Mouse (Mus musculus) megakaryocyte-erythroid progenitor cell, adult 5-6 weeks (primary cell): Measurements from ENCODE around the gene Fam241a. TPM values are rescaled to one million over a fixed set of nuclear protein-coding genes. Genes with fewer than 3 reads are reported as not detected.

Source experiments
- ATAC-seq: replicated peaks from 2 replicates; pipeline ENCODE4 v1.8.0; 2016; ENCODE audit warnings: mild to moderate bottlenecking, inconsistent platforms; ENCODE audit not compliant: severe bottlenecking, poor library complexity, low FRiP score, low TSS enrichment
- total RNA-seq, 2 experiments: library from RNA; stranded (forward) in 1 of 2; stranded (reverse) in 1 of 2; fragments of 200-1000, 215-1000 nt in 1 of 2; fragments of >200 nt in 1 of 2; fragmentation: Nextera tagmentation in 1 of 2; gene quantifications; 2 replicates each; pipeline ENCODE4 v1.2.3; 2014 to 2017

The Fam241a gene
- total RNA-seq (2014; fragmentation: Nextera tagmentation) (54.3 and 72.8 TPM in 2 replicates), total RNA-seq (2017) (52.8 and 54.1 TPM in 2 replicates)

- peak; percentile 75 for ATAC-seq
These were observed at the start of gene Fam241a for GRCm38 (mm10) chr3:127895792-127896541. Gene Fam241a (minus strand): TSS chr3:127896324.

- no peak for ATAC-seq
These were observed 36.3 kb upstream of the Fam241a start for GRCm38 (mm10) chr3:127932453-127932852.

GRCm38 (mm10) chr3:127930326-127931012, 34.3 kb upstream of the Fam241a start:
- peak; percentile 98 for ATAC-seq

- ATAC-seq, result peak; percentile 30
These were observed 33.8 kb upstream of the Fam241a start for GRCm38 (mm10) chr3:127929921-127930320.

GRCm38 (mm10) chr3:127926635-127927183, 30.6 kb upstream of the Fam241a start:
- no peak for ATAC-seq

GRCm38 (mm10) chr3:127924464-127924863, 28.3 kb upstream of the Fam241a start:
- peak; percentile 50; the same call in 1 of the 2 replicates for ATAC-seq

- no peak for ATAC-seq
These were observed 27.1 kb upstream of the Fam241a start for GRCm38 (mm10) chr3:127923183-127923582.

- no peak for ATAC-seq
These were observed 26.0 kb upstream of the Fam241a start for GRCm38 (mm10) chr3:127922125-127922524.

GRCm38 (mm10) chr3:127917999-127918661, 22.0 kb upstream of the Fam241a start:
- peak; percentile 83 for ATAC-seq

GRCm38 (mm10) chr3:127917549-127917948, 21.4 kb upstream of the Fam241a start:
- ATAC-seq, result no peak

- ATAC-seq, result no peak
These were observed 19.7 kb upstream of the Fam241a start for GRCm38 (mm10) chr3:127915656-127916334.

GRCm38 (mm10) chr3:127913885-127914709, 18.0 kb upstream of the Fam241a start:
- ATAC-seq, result no peak

- no peak for ATAC-seq
These were observed 13.8 kb upstream of the Fam241a start for GRCm38 (mm10) chr3:127909941-127910340.

- no peak for ATAC-seq
These were observed 944 bp downstream of the Fam241a start for GRCm38 (mm10) chr3:127894981-127895779.

- ATAC-seq, result peak; percentile 46
These were observed 2.2 kb downstream of the Fam241a start for GRCm38 (mm10) chr3:127893902-127894301.

- ATAC-seq, result no peak
These were observed 4.2 kb downstream of the Fam241a start for GRCm38 (mm10) chr3:127891906-127892305.

- no peak for ATAC-seq
These were observed 6.1 kb downstream of the Fam241a start for GRCm38 (mm10) chr3:127890008-127890407.

- ATAC-seq, result peak; percentile 88
These were observed 6.6 kb downstream of the Fam241a start for GRCm38 (mm10) chr3:127889570-127889969.
